Mouse (Mus musculus) cortical plate, adult 2 months (tissue): Measurements from ENCODE around the gene Oxsm.

Source experiments
- CTCF ChIP-seq: fragments of 200-500 bp; IDR thresholded peaks from 2 replicates; pipeline ENCODE4 v1.5.1; 2011; ENCODE audit warnings: mild to moderate bottlenecking, control low read depth, low read length; ENCODE audit not compliant: insufficient read depth; ENCODE audit errors: extremely low read depth
- POLR2A ChIP-seq: fragments of 200-500 bp; IDR thresholded peaks from 2 replicates; pipeline ENCODE4 v1.6.1; 2011; ENCODE audit warnings: mild to moderate bottlenecking, low read length, control low read depth; ENCODE audit not compliant: insufficient read depth; ENCODE audit errors: extremely low read depth

DNA sequence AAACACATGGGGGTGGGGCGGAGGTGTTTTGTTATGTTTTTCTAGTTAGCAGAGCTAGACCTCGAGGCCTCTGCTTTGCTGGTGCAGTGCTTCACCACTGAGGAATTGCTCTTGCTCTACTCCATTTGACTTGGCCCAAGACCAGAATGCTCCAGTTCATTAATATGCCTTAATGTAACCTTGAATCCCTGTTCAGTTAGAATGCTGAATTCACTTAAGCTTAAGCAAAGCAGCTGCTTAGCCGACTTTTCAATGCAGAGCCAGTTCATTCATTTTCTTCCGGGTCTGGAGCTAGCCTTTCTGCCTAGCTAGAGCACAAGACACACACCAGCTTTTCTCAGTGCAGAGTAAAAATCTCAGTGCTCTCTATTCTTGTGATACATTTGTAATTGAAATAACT, 29.6 kb upstream of the Oxsm start:
- TF ChIP-seq CTCF, result no peak
- TF ChIP-seq POLR2A, result no peak
